Mouse (Mus musculus): ENCODE data around the gene Ndufaf2.

The Ndufaf2 gene

GRCm38 (mm10) chr13:108086036-108086435 lies 72.4 kb downstream of the Ndufaf2 start:
- no peak for DNase-seq (ENCODE audit: low spot score in 2 of 2)

DNA sequence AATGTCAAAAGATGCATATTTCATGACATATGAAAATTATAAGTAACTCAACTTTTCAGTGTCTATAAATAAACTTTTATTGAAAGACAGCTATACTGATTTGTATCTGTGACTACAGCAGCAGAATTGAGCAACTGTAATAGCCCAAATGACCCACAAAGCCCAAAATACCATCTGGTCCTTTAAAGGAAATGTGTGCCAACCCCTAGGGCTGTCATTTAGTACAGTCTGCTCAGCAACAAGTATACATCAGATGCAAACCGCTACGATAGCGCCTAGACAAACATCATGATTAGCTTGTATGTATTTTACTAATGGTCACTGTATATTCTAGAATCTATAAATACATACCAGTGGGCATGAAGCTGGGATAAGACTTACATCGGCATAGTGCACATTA lies 74.3 kb downstream of the Ndufaf2 start:
- no peak for DNase-seq (ENCODE audit: low spot score in 2 of 2)

- DNase-seq (ENCODE audit: low spot score in 2 of 2) = no peak
These were observed 80.5 kb downstream of the Ndufaf2 start for GRCm38 (mm10) chr13:108077901-108078300.

DNA sequence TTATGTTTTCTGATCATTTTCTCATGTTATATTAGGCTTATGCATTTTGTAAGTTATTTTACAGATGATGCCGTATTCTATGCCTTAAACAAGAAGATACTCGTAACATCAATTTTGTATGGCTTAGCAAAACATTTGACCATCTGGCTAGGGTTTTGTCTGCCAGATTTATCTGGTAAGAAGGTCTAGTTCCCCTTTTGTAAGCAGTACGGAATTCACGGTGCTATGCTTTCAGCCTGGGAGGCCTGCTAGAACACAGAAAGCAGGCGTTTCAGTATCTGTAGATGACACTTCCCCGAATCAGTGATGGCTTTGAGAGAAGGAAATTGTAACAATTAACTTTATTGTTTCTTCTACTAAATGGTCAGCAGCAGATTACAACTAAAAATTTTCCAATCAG lies 80.9 kb downstream of the Ndufaf2 start:
- DNase-seq (ENCODE audit: low spot score in 2 of 2) = no peak

DNA sequence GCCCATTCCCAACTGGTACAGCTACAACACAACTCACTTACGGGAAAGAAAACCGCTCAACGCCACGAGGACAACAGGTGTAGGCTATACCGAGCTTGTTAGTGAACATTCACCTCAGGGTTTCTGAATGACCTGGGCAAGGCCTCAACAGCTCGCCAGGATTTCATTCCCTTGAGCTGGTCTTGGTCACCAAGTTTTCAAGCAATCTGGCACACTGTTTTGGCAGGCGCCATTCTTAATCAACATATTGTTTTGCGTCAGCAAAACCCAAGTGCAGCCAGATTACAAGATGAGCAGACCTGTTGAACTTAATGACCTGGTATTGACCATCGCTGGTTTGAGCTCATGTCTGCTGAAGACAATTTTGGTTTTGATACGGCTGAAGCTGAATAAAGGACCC lies 88.3 kb downstream of the Ndufaf2 start:
- no peak for DNase-seq (ENCODE audit: low spot score in 2 of 2)

DNA sequence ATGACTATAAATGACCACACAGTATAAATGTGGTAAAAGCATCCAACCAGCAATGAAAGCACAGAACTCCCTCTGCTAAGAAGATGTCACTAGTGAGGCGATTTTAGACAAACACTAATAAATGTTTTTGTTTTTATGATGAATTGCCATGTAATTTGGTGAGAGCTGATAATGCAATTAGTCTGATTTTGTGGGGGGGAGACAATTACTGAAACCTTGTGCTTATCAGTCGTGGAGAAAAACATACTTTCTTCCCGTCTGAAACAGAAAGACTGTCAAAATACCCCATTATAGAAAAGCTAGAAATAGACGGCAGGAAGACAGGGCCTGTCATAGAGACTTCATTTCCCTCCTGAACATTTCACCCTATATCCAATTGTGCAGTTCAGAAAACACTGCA lies 89.3 kb downstream of the Ndufaf2 start:
- DNase-seq (ENCODE audit: low spot score in 2 of 2) = no peak

DNA sequence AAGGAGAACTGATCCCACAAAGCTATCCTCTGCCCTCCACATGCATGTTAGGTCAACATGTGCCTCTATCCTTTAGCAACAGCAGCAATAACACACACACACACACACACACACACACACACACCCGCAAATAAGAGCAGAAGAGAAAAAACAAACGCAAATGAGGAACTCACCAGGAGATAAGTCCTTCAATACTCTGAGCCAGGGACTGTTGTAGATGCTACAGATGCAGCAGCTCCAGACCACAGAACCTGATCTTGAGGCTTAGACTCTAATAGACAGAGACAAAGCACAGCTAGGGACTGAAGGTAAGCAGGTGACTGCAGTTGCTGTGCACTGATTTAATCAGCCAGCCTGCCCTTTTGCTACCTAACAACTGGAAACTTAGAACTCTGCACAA lies 92.4 kb downstream of the Ndufaf2 start:
- no peak for DNase-seq (ENCODE audit: low spot score in 2 of 2)

DNA sequence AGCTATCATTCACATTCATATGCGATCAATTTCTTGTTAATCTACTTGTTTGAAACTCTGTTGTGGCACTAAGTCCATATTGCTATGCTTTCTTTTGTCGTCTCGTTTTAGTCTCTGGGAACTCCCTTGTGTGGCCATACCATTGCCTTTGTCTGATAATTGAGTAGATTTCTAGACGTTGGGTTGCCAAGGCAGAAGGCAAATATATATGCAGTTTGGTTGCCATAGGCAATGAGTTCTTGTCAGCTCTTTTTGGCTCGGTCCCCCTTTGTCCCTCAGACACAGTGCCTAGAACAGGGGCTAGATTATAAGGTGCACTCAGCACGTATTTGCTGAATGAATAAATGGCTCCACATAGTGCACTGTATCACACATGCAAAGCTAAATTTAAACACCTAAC lies 94.1 kb downstream of the Ndufaf2 start:
- DNase-seq (ENCODE audit: low spot score in 2 of 2) = no peak

GRCm38 (mm10) chr13:108063374-108064134 lies 94.9 kb downstream of the Ndufaf2 start:
- no peak for DNase-seq (ENCODE audit: low spot score in 2 of 2)

DNA sequence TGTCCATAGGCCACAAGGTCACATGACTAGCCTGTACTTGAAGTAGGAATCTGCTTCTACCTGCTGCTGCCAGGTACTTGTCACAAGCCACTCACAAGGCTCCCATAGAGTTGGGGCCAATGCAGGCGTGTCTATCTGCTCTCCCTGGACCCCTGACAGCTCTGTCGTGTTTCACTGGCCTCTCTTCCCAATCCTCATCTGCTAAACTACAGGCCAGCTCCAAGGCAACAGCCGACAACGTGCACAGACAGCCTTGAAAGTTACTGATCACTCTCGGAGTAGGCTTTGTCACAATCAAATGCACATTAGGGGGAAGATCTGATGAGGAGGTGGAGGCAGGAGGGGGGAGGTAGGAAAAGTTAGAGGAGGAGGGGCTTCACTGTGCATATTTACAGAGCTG lies 95.5 kb downstream of the Ndufaf2 start:
- no peak for DNase-seq (ENCODE audit: low spot score in 2 of 2)

DNA sequence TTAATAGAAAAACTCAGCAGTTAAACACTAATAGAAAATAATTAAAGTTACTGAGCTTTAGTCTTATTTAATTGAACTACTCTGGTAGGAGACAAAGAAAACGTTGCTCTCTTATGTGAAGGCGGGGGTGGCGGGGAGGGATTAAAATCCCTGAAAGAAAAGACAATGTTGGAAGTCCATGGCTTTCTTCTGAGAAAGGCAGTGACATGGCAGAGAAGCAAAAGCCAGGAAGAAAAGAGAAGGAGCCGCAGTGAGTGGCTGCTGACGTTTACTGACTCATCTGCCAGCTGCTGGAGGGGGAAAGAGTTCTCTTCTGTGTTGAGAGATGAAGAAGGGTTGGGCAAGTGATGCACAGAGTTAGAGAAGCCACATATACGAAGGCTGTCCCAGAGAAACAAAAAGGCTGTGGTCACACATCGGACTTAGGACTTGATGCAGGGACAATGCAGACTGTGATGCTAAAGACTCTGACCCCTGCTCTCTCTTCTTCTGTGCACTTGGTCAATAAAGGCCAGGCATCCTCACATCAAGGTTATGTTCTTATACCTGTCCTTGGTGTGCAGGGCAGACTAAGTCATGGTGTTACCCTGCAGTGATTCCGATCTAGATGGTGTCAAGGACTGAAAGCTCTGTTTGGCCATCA lies 97.4 kb downstream of the Ndufaf2 start:
- DNase-seq (ENCODE audit: low spot score in 2 of 2) = no peak

GRCm38 (mm10) chr13:108060286-108060885 lies 98.0 kb downstream of the Ndufaf2 start:
- DNase-seq (ENCODE audit: low spot score in 2 of 2) = no peak

DNA sequence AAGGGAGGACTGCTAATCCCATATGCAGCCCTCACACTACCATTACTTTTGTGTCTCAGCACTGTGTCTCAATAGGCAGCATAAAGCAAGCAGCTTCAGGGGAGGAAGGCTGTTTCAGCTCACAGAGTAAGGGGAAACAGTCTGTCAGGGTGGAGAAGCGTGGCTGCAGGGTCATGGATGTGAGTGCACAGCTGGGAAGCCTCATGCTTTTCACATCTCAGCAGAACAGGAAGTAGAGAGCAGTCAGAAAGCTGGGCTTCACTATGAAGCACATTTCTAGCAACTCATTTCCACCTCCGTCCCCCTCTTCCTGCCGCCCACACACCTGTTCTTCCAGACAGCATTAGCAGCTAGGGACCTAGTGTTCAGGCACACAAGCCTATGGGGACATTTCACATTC lies 101.5 kb downstream of the Ndufaf2 start:
- no peak for DNase-seq (ENCODE audit: low spot score in 2 of 2)

DNA sequence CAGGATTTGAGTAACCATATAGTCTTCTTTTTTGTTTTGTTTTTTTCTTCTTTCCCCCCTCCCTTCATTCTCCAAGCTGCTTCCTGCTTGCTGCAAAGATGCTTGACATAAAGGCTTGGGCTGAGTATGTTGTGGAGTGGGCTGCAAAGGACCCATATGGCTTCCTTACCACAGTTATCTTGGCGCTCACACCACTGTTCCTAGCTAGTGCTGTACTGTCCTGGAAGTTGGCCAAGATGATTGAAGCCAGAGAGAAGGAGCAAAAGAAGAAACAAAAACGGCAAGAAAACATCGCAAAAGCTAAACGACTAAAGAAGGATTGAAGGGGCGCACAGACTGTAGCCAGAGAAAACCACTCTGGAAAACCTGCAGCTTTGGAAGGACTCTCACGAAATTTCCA lies 111.1 kb downstream of the Ndufaf2 start:
- no peak for DNase-seq (ENCODE audit: low spot score in 2 of 2)

DNA sequence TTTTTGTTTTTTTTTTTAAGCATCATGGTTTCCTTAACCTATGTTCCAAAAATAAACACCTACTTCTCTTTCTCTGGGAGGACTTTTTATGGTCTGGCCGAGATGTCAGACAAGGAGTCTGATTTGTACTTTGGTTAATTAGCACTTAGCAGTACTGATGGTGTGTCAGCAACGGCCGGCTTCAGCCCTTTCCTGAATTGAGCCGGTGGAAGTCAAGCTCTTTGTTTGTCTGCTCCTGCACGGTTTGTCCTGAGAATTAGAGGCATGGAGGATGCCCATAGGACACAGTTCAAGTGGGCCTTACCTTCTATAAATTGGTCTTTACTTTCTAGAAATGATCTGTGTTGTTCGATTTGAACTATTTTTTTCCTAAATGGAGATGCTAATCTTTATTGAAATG lies 111.5 kb downstream of the Ndufaf2 start:
- no peak for DNase-seq (ENCODE audit: low spot score in 2 of 2)

- no peak for DNase-seq (ENCODE audit: low spot score in 2 of 2)
These were observed 112.4 kb downstream of the Ndufaf2 start for GRCm38 (mm10) chr13:108046071-108046470.

- no peak for DNase-seq (ENCODE audit: low spot score in 2 of 2)
These were observed 112.8 kb downstream of the Ndufaf2 start for GRCm38 (mm10) chr13:108045646-108046045.

DNA sequence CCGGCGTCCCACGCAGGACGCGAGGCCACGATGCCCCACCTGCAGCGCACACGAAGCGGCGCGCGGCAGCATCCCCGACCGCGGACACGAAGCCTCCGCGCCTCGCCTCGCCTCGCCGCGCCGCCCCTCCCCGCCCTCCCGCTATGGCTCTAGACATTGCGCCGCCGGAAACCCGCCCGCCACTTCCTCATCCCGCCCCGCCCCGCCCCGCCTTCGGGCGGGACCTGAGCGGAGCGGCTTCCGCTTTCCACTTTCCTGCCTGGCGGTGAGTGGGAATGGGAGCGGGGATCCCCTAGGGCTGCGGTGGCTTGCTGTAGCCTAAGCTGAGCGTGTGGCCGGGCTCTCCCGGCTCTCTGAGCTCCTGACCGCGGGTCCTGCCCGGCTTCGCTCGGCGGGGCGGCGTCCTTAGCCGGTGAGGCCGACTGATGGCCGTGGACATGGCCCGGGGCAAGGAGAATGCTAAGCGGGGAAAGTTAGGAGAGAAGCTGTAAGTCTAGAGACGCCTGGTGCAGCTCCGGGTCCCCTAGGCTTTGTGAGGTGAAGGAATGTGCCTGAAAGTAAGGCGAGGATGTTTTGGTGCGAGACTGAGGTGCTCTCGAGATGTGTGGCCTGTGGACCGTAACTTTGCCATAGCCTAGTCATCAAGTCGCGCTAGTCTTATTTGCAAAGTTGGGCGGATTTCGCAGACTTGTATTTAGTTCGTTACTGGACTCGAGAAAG lies 114.0 kb downstream of the Ndufaf2 start, which contains the start of gene Smim15:
TSS of gene Smim15 (plus strand) at position 225 of the 720 bp plus-strand sequence.
- DNase-seq (ENCODE audit: low spot score in 2 of 2) = peak; percentile 84 to 88

- DNase-seq (ENCODE audit: low spot score in 2 of 2) = peak; percentile 43 to 59
These were observed 114.8 kb downstream of the Ndufaf2 start for GRCm38 (mm10) chr13:108043431-108044221.

- DNase-seq (ENCODE audit: low spot score in 2 of 2) = peak; percentile 48 to 74
These were observed 117.1 kb downstream of the Ndufaf2 start for GRCm38 (mm10) chr13:108041358-108041757.

DNA sequence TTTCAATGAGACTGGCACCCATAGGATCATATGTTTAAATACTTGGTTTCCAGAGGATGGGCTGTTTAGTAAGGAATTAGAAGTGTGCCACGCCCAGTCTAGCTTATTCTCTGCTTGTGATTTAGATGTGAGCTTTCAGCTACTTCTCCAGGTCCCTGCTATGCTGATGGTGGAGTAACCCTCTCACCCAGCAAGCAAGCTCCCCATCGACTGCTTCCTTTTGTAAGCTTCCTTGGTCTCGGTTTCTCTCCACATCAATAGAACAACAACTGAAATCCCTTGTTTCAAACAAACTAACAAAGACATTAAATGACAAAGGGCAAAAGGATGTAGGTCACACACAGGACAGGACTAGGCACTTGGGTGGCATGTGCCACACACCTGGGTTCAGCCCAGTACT lies 118.0 kb downstream of the Ndufaf2 start:
- no peak for DNase-seq (ENCODE audit: low spot score in 2 of 2)

Measured in urinary bladder, postnatal 36 days (tissue).